Mouse (Mus musculus) stomach, postnatal 0 days (tissue): ENCODE data around the gene Chka.

Experiments
- CTCF ChIP-seq: IDR thresholded peaks from 2 replicates; pipeline ENCODE4 v1.5.1; 2016; ENCODE audit warnings: antibody characterized with exemption, low read depth, mild to moderate bottlenecking, moderate library complexity
- EP300 ChIP-seq: optimal IDR thresholded peaks from 2 replicates; pipeline ENCODE3; 2016; ENCODE audit warnings: antibody characterized with exemption

DNA sequence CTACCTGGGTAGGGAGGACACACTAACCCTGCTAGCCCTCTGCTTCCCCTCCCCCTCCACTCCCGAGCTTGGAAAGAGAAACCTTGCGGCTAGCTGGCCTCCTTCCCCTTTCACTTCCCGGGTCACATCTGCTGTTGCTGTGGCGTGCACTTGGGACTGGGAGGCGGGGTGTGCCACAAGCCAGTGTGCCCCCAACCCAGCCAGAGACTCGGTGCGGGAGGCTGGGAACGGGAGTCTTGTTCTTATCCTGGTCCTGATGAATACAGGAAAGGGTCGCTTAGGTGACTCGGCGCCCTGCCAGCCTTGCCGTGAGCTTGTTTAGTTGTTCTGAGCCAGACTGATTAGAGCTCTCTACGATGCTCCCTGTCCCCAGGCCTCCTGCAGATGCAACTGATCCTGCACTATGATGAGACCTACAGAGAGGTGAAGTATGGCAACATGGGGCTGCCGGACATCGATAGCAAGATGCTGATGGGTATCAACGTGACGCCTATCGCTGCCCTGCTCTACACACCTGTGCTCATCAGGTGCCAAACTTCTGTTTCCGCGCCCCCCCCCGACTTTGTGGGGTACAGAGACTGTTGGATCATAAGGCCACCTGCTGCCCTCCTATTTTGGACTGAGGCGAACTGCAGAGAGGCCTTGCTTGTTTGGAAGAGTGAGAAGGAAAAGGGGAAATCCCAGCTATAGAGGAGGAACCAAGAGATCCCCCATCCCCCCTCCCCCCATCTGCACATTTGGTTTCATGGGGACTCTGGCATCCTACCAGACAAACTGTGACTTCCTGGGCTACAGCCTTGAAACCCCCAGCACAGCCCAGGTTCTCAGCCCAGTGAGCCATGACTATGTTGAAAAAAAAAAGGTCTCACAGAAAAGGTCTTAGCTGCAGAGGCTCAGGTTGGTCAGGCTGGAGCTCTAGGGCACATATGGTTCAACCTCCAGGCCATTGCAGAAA, 84.6 kb downstream of the Chka start:
- TF ChIP-seq EP300 (no peak), CTCF (no peak)
